Mouse (Mus musculus) kidney, adult 2 months (tissue): ENCODE measurements around the gene Adnp.

Experiments
- CTCF ChIP-seq: fragments of 200-500 bp; conservative IDR thresholded peaks from 2 replicates; pipeline ENCODE4 v1.5.1; 2011; ENCODE audit warnings: low read depth, mild to moderate bottlenecking, control low read depth, low read length, moderate library complexity, mixed read lengths; ENCODE audit not compliant: insufficient read depth, insufficient read length
- POLR2A ChIP-seq: fragments of 200-500 bp; IDR thresholded peaks from one replicate; pipeline ENCODE4 v1.6.1; 2011; ENCODE audit warnings: low read depth, low read length, control low read depth

DNA sequence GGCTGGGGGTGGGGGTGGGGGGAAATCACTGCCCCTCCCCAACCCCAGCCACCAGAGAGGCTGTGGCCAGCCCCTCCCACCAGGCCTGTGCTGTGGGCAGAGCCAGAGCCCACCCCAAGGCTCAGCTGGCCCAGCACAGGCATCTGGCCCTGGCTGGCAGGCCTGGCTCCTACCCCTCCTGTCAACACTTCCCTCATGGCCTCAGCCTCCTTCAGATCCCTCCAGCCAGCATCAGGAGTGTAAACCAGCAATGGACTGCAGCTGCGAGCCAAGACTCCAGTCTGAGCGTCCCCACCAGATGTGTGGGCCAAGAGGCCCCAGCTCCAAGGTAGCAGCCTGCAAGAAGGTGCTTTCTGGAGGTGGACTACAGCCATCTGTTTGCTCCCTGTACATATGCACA lies 61.5 kb downstream of the Adnp start:
- TF ChIP-seq POLR2A (no peak), CTCF (no peak)
